Mouse (Mus musculus): ENCODE measurements at regions not wholly inside any gene's neighbourhood (a gene's known extent, or its start where the extent isn't known, plus 50 kb on each side); places are given as distances from the start of the nearest gene placed in this dataset.
A peak's percentile ranks its signal among the peaks of the same experiment; 100 is the strongest.

- no peak for DNase-seq (ENCODE audit: low read depth, low spot score)
These were observed 560.1 kb upstream of the Cdh18 start for GRCm38 (mm10) chr15:21988676-21989075.

DNA sequence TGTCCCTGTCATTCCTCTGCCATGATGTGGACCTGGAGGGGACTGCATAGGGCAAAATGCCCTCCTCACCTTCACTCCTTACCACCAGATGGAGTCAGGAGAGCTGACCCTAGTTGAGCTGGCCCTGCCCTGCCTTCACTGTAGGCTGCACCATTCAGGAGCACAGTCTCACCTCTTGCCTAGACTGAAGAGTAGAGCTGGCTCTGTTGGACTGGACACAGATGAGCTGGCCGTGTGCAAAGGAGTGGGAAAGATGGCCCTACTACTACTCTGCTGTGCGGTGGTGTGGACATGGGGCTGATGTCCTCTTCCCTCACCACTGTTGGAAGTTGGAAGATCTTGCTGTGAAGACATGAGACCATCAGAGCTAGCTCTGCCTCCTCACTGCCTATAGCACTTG is 555.5 kb upstream of the Cdh18 start:
- no peak for DNase-seq (ENCODE audit: low read depth, low spot score)

DNA sequence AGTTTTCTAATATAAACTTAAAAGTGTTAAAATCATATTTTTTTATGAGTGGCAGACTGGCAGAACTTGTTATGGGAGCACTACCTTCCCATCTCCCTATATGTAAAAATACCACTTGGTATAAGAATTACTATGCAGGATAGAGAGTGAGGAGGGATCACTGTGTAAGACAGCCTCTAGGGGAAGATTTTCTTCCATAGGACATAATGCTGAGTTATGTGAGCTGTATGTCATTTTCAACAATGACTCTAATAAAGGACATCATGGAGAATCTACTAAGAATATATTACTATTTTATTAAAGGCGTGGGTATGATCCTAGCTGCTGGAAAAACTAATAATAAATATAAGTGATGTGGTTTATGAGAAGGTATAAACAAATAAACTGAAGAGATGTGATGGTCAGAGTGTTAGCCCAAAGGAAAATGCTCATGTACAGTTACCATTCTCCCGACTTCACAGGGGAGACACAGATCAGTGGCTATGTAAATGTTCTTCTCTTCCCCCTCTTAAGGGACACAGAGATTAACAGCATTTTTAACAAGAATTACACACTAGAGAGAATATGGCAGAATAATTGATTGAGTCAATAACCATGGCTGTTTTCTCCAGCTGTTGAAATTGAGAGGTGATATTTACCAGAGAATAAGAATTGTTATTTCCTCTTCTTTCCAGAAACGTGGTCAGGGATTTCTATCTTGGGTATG is 553.5 kb upstream of the Cdh18 start:
- DNase-seq (ENCODE audit: low read depth, low spot score): no peak

DNA sequence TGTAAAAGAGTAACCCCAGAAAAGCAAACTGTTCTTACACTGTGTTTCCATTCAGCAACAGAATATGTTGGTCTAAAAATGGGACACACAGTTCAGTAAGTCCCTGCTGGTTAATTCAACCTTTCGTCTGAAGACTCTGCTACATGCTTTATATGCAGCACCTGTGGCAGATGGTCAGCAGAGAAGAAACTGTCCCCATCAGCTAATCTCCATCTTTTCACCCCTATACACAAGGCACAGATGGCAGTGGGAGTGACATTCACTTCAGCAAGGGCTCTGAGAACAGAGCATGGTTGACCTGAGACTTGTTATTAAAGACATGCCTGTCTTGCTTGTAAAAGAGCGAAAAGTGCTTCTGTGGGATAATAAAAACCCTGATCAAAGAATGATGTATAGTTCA is 528.8 kb upstream of the Cdh18 start:
- DNase-seq (ENCODE audit: low read depth, low spot score): no peak

DNA sequence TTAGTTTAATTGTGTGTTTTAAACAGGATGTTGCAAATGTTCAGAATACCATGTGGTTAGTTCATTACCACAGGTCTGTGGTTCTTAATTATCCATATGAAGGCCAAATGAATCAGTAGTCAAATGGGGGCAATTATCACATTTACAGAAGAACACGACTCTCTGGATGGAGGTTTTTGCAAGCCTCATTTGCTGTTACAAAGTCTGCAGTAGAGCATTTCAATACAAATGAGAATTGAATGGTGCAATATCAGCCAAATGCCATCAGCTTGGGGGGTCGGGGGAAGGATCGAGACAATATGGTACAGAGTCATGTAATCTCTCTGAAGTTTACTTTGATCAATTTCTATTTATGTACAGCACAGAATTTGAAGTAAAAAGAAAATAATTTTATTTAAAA is 518.6 kb upstream of the Cdh18 start:
- DNase-seq (ENCODE audit: low read depth, low spot score): no peak

GRCm38 (mm10) chr15:22046423-22046822 is 502.4 kb upstream of the Cdh18 start:
- no peak for DNase-seq (ENCODE audit: low read depth, low spot score)

DNA sequence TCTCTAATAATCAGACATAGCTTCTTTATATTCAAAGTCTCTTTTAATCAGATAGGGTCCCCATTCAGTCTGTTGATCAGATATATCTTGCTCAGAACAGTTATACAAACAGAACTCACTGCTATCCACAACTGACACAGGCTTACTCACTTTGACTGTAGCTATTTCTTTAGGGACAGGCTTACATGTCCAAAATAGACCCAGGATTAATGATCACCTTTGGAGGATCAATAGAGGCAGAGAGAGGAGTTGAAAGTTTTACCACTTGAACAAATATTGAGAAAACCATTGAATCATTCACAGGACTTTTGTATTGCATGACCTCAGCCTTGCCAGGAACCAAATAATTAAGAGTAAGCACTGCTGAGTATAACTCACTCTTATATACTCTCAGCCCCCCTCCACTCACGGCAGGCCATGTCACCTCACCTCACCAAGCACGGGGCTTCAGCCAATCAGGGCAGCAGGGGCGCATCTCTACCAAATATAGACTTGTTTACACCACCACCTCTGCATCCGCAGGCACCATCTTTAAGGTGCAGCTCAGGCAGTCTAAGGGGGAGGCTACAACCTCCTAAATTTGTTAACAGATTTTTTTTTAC is 501.8 kb upstream of the Cdh18 start:
- no peak for DNase-seq (ENCODE audit: low read depth, low spot score)

GRCm38 (mm10) chr15:22086856-22087255 is 462.0 kb upstream of the Cdh18 start:
- no peak for DNase-seq (ENCODE audit: low read depth, low spot score)

DNA sequence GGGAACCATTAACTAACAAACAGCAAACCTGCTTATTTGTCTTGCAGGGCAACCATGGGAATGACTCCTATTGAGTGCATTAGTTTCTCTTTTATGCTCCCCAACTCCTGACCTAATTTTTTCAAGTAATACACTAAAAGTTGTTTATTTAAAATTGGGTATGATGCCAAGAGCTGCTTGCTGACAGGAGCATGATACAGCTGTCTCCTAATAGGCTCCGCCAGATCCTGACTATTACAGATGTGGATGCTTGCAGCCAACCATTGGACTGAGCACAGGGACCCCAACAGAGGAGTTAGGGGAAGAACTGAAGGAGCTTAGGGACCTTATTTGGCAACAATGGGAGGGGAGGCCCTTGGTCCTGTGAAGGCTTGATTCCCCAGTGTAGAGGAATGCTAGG is 427.1 kb upstream of the Cdh18 start:
- DNase-seq (ENCODE audit: low read depth, low spot score): no peak

DNA sequence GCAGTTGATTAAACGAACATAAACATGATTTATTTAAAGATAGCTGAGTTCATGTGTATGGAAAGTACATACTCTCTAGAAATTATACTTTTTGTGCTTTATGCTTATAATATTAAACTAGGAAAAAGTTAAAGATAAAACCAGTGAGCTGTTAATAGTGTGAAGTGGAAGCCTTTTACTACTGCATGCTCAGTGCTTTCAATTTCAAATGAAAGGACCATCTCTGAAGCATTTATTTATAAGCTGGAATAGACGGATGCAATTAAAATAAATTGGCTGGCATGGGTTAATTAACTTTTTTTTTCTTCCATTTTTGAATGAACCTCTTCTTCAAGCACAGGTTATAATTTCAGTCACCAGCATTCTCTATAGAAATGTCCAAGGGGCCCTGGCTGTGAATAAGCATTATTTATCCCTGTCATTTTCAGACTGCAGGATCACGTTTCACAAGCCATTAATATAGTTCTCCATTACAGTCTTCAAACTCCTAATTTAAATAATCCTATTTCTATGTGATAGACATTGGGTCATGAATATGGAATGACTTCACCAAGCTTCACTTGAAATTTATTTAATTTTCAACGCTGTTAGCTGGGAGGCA is 396.8 kb upstream of the Cdh18 start:
- no peak for DNase-seq (ENCODE audit: low read depth, low spot score)

GRCm38 (mm10) chr15:22152678-22153077 is 396.1 kb upstream of the Cdh18 start:
- no peak for DNase-seq (ENCODE audit: low read depth, low spot score)

DNA sequence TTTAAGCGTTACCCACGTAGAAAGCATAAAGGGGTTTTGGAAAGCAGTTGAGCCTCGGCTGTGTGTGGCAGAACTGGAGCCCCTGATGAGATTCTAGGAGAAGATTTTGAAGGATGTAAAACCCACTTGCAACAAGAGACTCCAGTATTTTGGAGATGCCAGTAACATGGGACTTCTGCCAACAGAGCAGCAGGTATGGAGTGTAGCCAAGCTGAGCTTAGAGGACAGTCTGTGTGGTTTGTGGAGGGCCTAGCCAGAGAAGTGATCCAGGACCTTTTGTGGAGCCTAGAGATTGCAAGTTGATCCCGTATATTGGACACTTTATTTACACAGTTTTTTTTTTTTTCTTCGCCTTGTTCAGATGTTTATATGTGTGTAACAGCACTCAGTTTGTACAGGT is 378.5 kb upstream of the Cdh18 start:
- no peak for DNase-seq (ENCODE audit: low read depth, low spot score)

GRCm38 (mm10) chr15:22208991-22209390 is 339.8 kb upstream of the Cdh18 start:
- no peak for DNase-seq (ENCODE audit: low read depth, low spot score)

DNA sequence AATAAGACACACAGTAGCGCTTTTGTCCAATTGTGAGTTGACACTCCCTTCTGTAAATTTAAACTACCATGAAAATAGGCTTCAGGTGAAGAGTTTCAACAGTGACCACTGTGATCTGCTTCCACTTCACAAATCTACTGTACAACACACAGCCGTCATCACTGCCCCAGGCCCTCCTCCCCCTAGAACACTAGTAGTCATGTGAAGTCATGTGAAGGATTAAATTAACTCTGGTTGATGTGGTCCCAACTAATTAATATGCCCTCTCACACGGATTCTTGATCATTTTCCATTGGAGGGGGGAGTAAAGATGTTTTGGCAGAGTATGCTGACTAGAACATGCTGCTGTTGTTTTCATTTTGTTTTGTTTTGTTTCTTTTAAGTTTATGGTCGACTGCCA is 316.2 kb upstream of the Cdh18 start:
- no peak for DNase-seq (ENCODE audit: low read depth, low spot score)

GRCm38 (mm10) chr15:22280919-22281318 is 267.9 kb upstream of the Cdh18 start:
- no peak for DNase-seq (ENCODE audit: low read depth, low spot score)

DNA sequence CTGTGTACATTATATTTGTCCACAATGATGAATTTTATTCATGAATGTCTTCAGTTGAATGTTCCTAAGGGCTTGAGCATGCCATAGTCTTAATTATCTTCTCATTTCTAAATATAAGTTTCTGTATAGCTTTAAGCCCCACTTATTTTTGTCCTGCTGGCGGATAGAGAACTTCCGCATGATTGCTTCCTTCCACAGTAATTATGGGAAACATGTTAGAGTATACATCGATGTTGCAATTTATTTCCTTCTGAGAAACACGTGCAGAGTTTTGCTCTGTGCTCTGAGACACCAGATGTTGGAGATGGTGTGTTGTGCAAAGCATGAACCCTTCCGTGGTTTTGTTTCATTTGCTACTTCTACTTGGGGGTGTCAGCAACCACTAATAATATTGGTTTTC is 237.8 kb upstream of the Cdh18 start:
- no peak for DNase-seq (ENCODE audit: low read depth, low spot score)

GRCm38 (mm10) chr15:22318992-22319391 is 229.8 kb upstream of the Cdh18 start:
- no peak for DNase-seq (ENCODE audit: low read depth, low spot score)

DNA sequence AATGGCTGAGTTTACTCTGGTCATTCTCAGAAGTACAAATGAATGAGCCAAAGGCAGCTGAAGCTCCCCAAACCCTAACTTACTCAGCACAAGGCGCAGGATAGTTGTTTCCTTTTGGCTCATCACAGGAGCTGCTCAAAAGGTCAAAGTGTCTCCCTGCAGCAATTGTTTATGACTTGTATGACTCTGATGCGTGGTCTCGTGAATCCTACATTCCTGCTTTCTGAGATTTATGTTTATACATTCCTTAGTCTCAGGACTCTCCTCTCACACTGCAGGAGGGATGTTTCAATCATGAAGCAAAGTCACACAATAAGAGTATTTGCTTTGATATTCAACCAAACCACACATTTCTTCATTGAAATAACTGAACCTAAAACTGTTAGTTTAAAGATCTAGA is 209.9 kb upstream of the Cdh18 start:
- DNase-seq (ENCODE audit: low read depth, low spot score): peak; percentile 0

DNA sequence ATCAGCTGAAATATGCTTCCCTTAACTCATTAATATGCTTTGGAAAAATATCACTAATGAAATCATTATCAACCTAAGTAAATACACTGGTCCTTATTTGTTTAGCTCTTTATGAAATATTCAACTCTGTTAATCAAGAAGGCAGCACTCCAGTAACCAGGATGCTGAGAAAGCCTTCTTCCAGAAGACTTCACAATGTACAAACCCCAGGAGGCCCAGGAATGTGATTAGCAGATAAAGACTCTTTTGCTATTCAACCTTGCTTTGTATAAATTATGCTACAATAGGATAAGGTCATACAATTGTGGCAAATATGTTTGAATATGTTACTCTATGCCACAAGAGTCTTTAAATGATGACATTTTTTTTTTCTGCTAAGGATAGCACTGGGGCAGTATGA is 204.5 kb upstream of the Cdh18 start:
- no peak for DNase-seq (ENCODE audit: low read depth, low spot score)

- no peak for DNase-seq (ENCODE audit: low read depth, low spot score)
These were observed 197.3 kb upstream of the Cdh18 start for GRCm38 (mm10) chr15:22351502-22351901.

All from embryo, embryonic 11.5 days (tissue).